Mouse (Mus musculus) spleen, adult 2 months (tissue): Measurements from ENCODE around the gene Adamtsl5.

Source experiments
- CTCF ChIP-seq: fragments of 200-500 bp; IDR thresholded peaks from 2 replicates; pipeline ENCODE4 v1.5.1; 2011; ENCODE audit warnings: mild to moderate bottlenecking, inconsistent platforms; ENCODE audit not compliant: insufficient read depth, insufficient read length, insufficient replicate concordance; ENCODE audit errors: extremely low read depth
- POLR2A ChIP-seq: fragments of 200-500 bp; IDR thresholded peaks from 2 replicates; pipeline ENCODE4 v1.6.1; 2011; ENCODE audit warnings: low read depth, low read length, inconsistent platforms

GRCm38 (mm10) chr10:80356001-80356682 is 7.9 kb upstream of the Adamtsl5 start, which contains the start of gene Plk5:
- TF ChIP-seq CTCF, result no peak
- no peak for TF ChIP-seq POLR2A
